Mouse (Mus musculus) ovary, adult 18-20 months (tissue): ENCODE data around the gene Msantd2.

Source experiments
- DNase-seq: peaks from one replicate; pipeline ENCODE4 v3.0.0; 2022; ENCODE audit warnings: low spot score, mixed read lengths

Msantd2 gene

GRCm38 (mm10) chr9:37488611-37489396 lies at the start of gene Msantd2:
Gene Msantd2 (plus strand): TSS chr9:37489319.
- peak; percentile 83 for DNase-seq

GRCm38 (mm10) chr9:37452401-37452800 lies 36.7 kb upstream of the Msantd2 start:
- no peak for DNase-seq

GRCm38 (mm10) chr9:37453328-37453727 lies 35.8 kb upstream of the Msantd2 start:
- no peak for DNase-seq

- no peak for DNase-seq
These were observed 35.1 kb upstream of the Msantd2 start for GRCm38 (mm10) chr9:37454011-37454492.

GRCm38 (mm10) chr9:37454991-37455390 lies 34.1 kb upstream of the Msantd2 start:
- no peak for DNase-seq

DNA sequence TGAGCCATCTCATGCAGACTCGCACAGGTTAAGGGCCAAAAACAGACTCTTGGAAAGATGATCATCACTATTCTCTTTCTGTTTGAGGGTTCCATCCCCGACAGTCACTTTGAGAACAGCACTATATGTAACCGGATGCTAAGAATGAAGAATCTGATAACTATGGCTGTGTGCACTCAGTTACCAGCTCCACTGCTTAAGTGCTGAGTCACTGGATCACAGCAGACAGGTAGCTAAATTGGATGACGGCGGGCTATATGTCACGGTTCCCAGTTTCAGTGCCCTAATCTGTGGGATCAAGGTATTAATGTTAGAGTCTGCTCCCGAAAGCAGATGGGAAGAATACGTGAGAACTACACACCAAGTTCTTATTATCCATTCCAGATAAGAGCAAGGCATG lies 33.3 kb upstream of the Msantd2 start:
- no peak for DNase-seq

DNA sequence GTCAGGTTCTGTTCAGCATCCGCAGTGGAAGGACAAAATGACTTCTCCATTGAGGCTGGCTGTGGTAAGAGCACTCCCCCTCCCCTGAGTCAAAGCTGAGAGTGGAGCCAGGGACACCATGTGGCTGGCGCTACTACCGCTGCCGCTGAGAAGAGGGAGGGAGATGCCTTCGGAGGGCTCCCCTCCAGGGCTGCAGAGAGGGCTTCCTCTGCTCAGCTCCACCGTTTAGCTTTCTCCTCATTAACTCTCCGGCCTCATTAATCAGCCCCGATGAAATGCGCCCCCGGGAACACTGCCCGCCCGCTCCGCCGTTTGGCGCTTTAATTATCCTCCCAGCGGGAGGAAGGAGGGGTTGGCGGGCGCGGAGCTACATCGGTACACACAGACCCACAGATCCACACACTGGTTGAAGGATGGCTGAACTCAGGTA lies 32.6 kb upstream of the Msantd2 start:
- no peak for DNase-seq

DNA sequence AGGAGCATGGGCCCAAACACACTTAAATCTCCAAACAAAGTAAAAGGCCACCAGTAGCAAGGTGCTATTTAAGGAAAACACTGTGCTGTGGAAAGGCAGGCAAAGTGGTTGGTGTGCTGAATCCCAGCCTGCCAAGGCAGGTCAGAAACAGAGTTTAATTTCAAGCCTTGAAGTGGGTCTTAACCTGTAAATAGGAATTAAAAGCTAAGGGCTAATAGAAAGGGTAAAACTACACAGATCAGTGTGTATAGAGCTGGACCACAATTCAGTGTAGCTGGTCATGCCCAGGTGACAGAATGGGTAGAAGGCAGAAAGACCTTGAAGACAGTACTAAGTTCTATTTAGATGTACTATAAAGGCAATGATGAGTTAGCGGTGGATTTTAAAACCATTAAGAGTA lies 32.0 kb upstream of the Msantd2 start:
- no peak for DNase-seq

DNA sequence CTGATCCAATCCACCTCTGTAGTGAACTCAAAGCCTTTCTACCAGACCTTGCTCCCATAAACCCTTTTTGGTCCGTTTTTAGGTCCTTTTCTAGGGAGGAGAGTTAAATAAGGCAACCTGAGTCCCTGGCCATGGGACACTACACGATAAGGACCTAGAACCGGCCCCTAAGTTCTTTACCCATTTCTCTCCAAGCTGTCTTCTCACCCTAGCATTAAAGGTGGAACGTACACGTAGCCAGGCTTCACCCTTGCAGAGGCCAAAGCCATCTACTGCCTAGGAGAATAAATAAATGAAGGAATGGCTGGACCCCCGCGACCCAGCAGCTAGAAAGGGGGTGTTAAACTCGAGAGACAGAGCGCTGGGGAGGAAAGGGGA lies 29.5 kb upstream of the Msantd2 start:
- DNase-seq = no peak

- no peak for DNase-seq
These were observed 28.8 kb upstream of the Msantd2 start for GRCm38 (mm10) chr9:37460043-37460960.

GRCm38 (mm10) chr9:37460961-37461340 lies 28.2 kb upstream of the Msantd2 start:
- DNase-seq = no peak

GRCm38 (mm10) chr9:37461571-37461970 lies 27.5 kb upstream of the Msantd2 start:
- no peak for DNase-seq

DNA sequence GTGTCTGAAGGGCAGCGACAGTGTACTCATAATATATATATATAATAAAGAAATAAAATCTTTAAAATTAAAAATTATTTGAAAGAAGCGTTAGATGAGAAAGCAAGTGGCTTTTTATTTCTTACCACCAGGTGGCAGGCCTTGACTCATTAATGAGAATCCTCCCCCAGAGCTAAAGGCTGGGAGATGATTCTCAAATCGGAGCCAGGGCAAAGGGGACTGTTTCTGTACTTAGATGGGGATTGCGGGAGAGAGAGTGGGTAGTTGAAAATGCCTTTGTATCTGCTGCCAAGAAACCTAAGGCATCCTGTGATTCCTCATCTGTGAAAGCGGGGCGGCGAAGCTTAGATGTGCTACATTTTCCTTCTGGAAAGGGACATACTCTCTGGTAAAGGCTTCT lies 26.4 kb upstream of the Msantd2 start:
- no peak for DNase-seq

DNA sequence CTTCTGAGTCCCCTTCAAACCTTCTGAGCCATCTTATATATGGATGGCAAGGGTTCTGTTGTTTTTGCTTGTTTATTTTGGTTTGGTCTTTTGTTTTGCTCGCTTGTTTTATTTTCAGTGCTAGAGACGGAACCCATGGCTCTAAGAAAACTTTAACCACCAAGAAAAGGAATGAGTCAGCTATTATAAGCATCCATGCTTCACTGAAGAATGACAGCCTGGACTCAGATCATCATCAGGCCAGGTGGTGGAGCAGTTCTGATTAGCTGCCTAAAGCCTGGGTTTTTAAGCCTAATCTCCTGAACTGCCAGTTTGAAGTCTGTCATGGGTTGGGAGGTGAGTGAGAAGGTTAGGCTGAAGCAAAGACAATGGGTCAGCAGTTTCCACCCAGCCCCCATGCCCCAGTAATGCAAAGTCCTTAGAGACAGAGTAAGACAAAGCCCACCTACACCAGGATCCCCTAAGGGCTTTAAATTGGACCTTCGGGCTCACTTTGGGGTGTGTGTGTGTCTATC lies 15.5 kb upstream of the Msantd2 start:
- DNase-seq = no peak

GRCm38 (mm10) chr9:37474923-37475322 lies 14.2 kb upstream of the Msantd2 start:
- no peak for DNase-seq

DNA sequence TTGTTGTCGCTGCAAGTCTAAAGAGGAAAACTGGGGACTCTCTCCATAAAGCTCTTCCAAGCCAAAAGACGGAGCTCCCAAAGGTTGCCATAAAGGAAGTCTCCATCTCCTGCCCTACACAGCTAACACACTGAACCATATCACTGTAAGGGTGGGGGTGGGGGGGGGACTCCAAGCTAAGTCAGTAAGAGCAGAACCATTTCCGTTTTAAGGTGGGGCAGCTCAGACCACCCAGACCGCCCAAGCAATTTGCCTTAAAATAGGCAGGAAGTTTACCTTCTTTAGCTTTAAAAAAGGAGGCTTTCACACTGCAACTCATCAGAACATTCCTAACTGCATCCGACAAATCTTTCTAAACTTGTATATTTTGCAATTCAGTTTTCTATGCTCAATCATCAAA lies 4.0 kb upstream of the Msantd2 start:
- DNase-seq = no peak

DNA sequence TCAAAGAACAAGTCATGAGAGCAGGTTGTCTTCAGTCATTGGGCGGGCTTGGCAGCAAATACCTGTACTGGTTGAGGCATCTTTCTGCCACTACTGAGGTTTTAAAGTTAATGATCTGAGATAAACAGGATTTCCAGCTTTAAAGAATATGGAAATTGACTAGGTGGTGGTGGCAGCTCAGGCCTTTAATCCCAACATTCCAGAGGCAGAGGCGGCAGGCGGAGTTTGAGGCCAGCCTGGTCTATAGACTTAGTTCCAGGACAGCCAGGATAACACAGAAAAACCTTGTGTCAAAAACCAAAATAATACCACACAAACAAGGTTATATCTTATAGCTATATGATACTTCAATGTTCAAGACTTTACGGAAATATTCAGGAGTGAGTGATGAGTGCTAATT lies 1.1 kb upstream of the Msantd2 start:
- no peak for DNase-seq

DNA sequence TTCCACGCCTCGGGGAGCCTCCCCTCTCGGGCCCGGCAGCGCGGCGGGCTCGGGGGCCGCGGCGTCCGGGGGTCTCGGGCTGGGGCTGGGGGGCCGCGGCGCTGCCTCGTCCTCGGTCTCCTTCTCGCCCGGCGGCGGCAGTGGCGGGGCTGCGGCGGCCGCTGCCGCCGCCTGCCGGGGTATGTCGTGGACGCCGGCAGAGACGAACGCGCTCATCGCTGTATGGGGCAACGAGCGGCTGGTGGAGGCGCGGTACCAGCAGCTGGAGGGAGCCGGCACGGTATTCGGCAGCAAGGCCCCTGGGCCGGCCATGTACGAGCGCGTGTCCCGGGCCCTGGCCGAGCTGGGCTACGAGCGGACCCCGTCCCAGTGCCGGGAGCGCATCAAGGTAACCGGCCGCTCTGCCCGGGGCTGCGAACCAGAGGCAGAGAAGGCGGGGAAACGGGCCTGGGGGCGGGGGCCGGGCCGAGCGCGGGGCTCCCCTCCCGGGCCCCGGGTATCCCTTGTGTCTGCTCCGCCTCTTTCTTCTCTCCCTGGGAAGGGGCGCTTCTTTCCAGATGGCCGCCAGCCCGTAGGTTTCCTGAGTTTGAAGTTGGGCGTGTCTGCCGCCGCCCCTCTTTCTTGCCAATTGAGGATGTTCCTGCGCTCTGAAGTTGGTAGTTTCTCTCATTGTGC lies 464 bp downstream of the Msantd2 start:
- DNase-seq = peak; percentile 32

DNA sequence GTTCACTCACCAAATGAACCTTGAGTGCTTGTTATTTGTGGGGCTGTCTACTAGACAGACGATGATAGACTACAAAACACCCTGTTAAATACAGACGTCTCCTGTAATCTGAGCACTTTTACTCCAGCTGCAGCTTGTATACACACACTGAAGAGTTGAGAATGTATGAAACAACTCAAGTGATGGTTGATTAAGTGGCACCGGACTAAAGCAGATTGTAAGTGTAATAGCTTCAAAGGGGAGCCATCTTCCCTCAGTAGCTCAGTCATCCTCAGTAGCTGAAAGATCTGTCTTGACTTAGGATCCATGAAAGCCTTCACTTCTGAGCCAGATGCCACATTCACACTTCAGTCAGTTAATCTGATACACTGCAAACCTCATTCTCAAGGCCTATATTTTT lies 6.6 kb downstream of the Msantd2 start:
- DNase-seq = no peak

DNA sequence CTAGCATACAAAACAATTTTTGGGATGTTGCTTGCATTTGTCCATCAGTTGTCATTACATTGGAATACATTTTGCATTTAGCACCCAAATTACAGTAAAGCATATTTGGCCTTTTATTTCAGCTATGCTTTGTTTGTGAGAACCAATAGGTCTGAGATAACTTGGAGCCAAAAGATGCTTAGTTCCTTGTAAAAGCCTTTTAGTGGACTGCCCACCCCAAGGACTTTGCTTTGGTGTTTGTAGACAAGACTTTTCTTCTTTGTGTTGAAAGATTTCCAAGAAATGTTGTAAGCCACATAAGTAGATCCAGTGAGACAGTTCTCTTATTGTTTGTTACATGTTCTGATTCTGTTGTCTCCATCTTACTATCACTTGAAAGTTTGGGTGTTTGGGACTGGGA lies 7.2 kb downstream of the Msantd2 start:
- DNase-seq = no peak

GRCm38 (mm10) chr9:37500201-37500600 lies 11.1 kb downstream of the Msantd2 start:
- DNase-seq = no peak

- no peak for DNase-seq
These were observed 12.1 kb downstream of the Msantd2 start for GRCm38 (mm10) chr9:37501170-37501569.
